Mouse (Mus musculus) lung, adult 2 months (tissue): ENCODE data around the gene Sh3glb1.

ENCODE experiments used
- CTCF ChIP-seq: fragments of 200-500 bp; IDR thresholded peaks from 2 replicates; pipeline ENCODE4 v1.5.1; 2011; ENCODE audit warnings: mild to moderate bottlenecking, low read length, control low read depth; ENCODE audit not compliant: insufficient read depth
- POLR2A ChIP-seq: fragments of 200-500 bp; IDR thresholded peaks from 2 replicates; pipeline ENCODE4 v1.6.1; 2011; ENCODE audit warnings: low read depth, mild to moderate bottlenecking, control low read depth, low read length, borderline replicate concordance; ENCODE audit errors: extremely low read depth

DNA sequence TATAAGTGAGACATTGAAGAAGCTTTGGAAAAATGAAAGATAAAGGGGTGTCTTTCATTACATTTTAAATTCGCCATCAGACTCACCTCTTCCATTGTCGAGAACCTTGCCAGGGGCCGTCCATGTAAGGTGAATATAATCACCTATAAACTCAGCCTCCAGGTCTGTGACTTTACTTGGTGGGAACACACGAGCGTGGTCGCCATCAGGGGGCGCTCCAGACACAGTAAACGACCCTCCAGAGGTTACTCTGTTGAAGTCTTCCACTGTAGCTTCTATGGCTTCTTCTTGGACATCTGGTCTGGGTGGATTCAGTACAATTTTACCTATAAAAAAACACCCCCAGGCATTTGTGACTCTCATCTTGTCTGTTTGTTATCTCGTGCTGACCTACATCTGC lies 16.7 kb upstream of the Sh3glb1 start:
- TF ChIP-seq CTCF (peak; percentile 44; the same call in 1 of the 2 replicates), POLR2A (no peak)
